34 mouse cellular contexts compared by ENCODE assay signal in the genomic region with DNA sequence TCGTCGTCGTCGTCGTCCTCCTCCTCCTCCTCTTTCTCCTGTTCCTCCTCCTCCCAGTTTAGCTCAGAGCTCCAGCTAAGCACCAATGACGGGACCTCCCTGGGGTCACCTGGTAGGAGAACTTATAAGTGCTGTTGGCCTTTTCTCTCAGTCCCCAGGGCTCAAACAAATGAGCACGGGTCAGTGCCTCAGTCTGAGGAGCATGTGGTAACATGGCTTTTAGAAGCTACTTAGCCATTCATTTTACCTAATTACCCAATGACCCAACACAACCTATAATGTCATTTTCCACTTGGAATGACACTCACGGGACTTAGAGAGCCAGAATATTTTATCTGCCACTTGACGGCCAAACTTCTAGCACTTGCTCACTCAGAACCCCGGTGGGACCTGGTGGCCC.
"Had no signal": no experiment of that assay in that cellular context is flagged by ENCODE, and none has a peak within 500 bp of the region (broad histone marks: within the 10 kb centered on the region; RNA-seq: fewer than 3 reads in every experiment).

No protein-coding gene starts in this region.

- ATAC-seq: hindbrain, embryonic 16.5 days; hindbrain, postnatal 0 days; inflammation-experienced regulatory T-cells, adult 6 months; intestine, embryonic 15.5 days; intestine, embryonic 16.5 days; intestine, postnatal 0 days had no signal

- H3K9me3 ChIP-seq: heart, embryonic 10.5 days; heart, embryonic 12.5 days; heart, embryonic 13.5 days; heart, embryonic 15.5 days; hindbrain, embryonic 10.5 days; hindbrain, embryonic 12.5 days; hindbrain, embryonic 13.5 days; hindbrain, embryonic 15.5 days; intestine, embryonic 15.5 days; kidney, embryonic 15.5 days had no signal

- H3K4me2 ChIP-seq: heart, embryonic 11.5 days; heart, embryonic 12.5 days; heart, embryonic 13.5 days; heart, embryonic 15.5 days; hindbrain, embryonic 12.5 days; hindbrain, embryonic 13.5 days; hindbrain, embryonic 14.5 days; hindbrain, embryonic 15.5 days; intestine, embryonic 15.5 days; kidney, embryonic 15.5 days had no signal

- H3K27me3 ChIP-seq: heart, embryonic 12.5 days; heart, embryonic 13.5 days; heart, embryonic 15.5 days; hindbrain, embryonic 12.5 days; hindbrain, embryonic 15.5 days; intestine, embryonic 15.5 days; kidney, embryonic 15.5 days had no signal

- H3K9ac ChIP-seq: heart, embryonic 12.5 days; heart, embryonic 13.5 days; heart, embryonic 15.5 days; hindbrain, embryonic 12.5 days; hindbrain, embryonic 13.5 days; hindbrain, embryonic 14.5 days; hindbrain, embryonic 15.5 days; intestine, embryonic 15.5 days; kidney, embryonic 15.5 days had no signal

- H3K4me3 ChIP-seq: heart, embryonic 10.5 days; heart, embryonic 12.5 days; heart, embryonic 13.5 days; heart, embryonic 15.5 days; hindbrain, embryonic 10.5 days; hindbrain, embryonic 12.5 days; hindbrain, embryonic 13.5 days; hindbrain, embryonic 15.5 days; intestine, embryonic 15.5 days; kidney, embryonic 15.5 days; layer of hippocampus, adult 2 months had no signal

- H3K36me3 ChIP-seq: heart, embryonic 10.5 days; heart, embryonic 12.5 days; heart, embryonic 13.5 days; heart, embryonic 15.5 days; hindbrain, embryonic 10.5 days; hindbrain, embryonic 12.5 days; hindbrain, embryonic 13.5 days; hindbrain, embryonic 15.5 days; intestine, embryonic 15.5 days; kidney, embryonic 15.5 days had no signal

- DNase-seq: heart, postnatal 10 days; heart, postnatal 14 days; heart, postnatal 36 days; heart, postnatal 4 days; kidney, adult 11 months; kidney, adult 18-20 months; kidney, adult 2 months; kidney, adult 9 months; kidney, postnatal 10 days; kidney, postnatal 14 days; kidney, postnatal 25 days; kidney, postnatal 36 days; kidney, postnatal 4 days; layer of hippocampus, adult 9-11 months; layer of hippocampus, postnatal 36 days had no signal

- H3K27ac ChIP-seq: heart, embryonic 13.5 days; heart, embryonic 15.5 days; hindbrain, embryonic 10.5 days; hindbrain, embryonic 12.5 days; hindbrain, embryonic 13.5 days; hindbrain, embryonic 14.5 days; hindbrain, embryonic 15.5 days; hindbrain, postnatal 0 days; intestine, embryonic 15.5 days; kidney, embryonic 15.5 days; kidney, postnatal 0 days; layer of hippocampus, adult 2 months had no signal
